Mouse (Mus musculus) intestine, postnatal 0 days (tissue): Measurements from ENCODE around the gene Mrtfb. TPM values are rescaled to one million over a fixed set of nuclear protein-coding genes. Genes with fewer than 3 reads are reported as not detected.

ENCODE experiments used
- ATAC-seq: fragments of 200-750 bp; cut with Nextera tagmentation; 2 replicates; pipeline ENCODE4 v1.8.0; 2017; ENCODE audit warnings: mild to moderate bottlenecking, moderate TSS enrichment, moderate library complexity
- H3K27ac ChIP-seq: fragments of 300-500 bp; sonication (generic); 2 replicates; pipeline ENCODE4 v1.5.1; 2014; ENCODE audit warnings: mild to moderate bottlenecking, low read depth, low read length, moderate library complexity
- H3K27me3 ChIP-seq: fragments of 300-500 bp; sonication (generic); replicated peaks from 2 replicates; pipeline ENCODE4 v1.6.1; 2014; ENCODE audit warnings: low read length, mixed read lengths; ENCODE audit not compliant: control insufficient read depth, insufficient read depth
- H3K36me3 ChIP-seq: fragments of 300-500 bp; sonication (generic); 2 replicates; pipeline ENCODE4 v1.6.1; 2014; ENCODE audit warnings: mild to moderate bottlenecking, moderate library complexity; ENCODE audit not compliant: control insufficient read depth, insufficient read depth
- H3K4me1 ChIP-seq: fragments of 300-500 bp; sonication (generic); replicated peaks from 2 replicates; pipeline ENCODE4 v1.6.1; 2014; ENCODE audit warnings: antibody characterized with exemption, low read length, mixed read lengths; ENCODE audit not compliant: control insufficient read depth, insufficient read depth
- H3K4me2 ChIP-seq: fragments of 300-500 bp; sonication (generic); replicated peaks from 2 replicates; pipeline ENCODE4 v1.6.1; 2014; ENCODE audit warnings: low read depth, mild to moderate bottlenecking, moderate library complexity
- H3K4me3 ChIP-seq: fragments of 300-500 bp; sonication (generic); 2 replicates; pipeline ENCODE4 v1.5.1; 2014; ENCODE audit warnings: low read depth, low read length
- H3K9ac ChIP-seq: fragments of 300-500 bp; sonication (generic); 2 replicates; pipeline ENCODE4 v1.6.1; 2014; ENCODE audit warnings: mild to moderate bottlenecking, low read depth, low read length
- H3K9me3 ChIP-seq: fragments of 300-500 bp; sonication (generic); 2 replicates; pipeline ENCODE4 v1.6.1; 2016; ENCODE audit warnings: mixed run types; ENCODE audit not compliant: control insufficient read depth
- CTCF ChIP-seq: sonication (generic); IDR thresholded peaks from 2 replicates; pipeline ENCODE4 v1.5.1; 2016; ENCODE audit warnings: low read depth, mild to moderate bottlenecking, control low read depth, antibody characterized with exemption, moderate library complexity
- WGBS: fragments of 180-500 bp; shearing (Covaris S2); extraction: QIAGEN DNeasy Blood & Tissue Kit; methylation state at CpG from one replicate; pipeline ENCODE4 v1.1.7; 2014; 5-methylcytosine and 5-hydroxymethylcytosine counted together
- polyA plus RNA-seq: library from polyadenylated mRNA; unstranded; fragments of >200 nt; fragmentation: Nextera tagmentation; extraction: Ambion mirVana; gene quantifications from 2 replicates; pipeline ENCODE4 v1.2.1, GENCODE M21; 2015

Mrtfb gene
- polyA plus RNA-seq, 1 experiment from 2014 or later = 14.2 TPM

- Histone ChIP-seq H3K9ac (no peak overlapping the region), H3K27me3 (no peaks in the 10 kb centered on the region), H3K9me3 (no peaks in the 10 kb centered on the region), H3K4me3 (no peak overlapping the region), H3K4me2 (no peak overlapping the region), H3K4me1 (no peaks in the 10 kb centered on the region), H3K36me3 (peaks cover 30% of the 10 kb centered on the region), H3K27ac (no peak overlapping the region)
- no peak for TF ChIP-seq CTCF
- no peak for ATAC-seq
- 78% methylated on average over 2 of the region's 2 CpGs for WGBS
These were observed 123.6 kb downstream of the Mrtfb start for GRCm38 (mm10) chr16:13379865-13380264.

- ATAC-seq = no peak
- 96% methylated on average over 2 of the region's 2 CpGs for WGBS
- Histone ChIP-seq H3K27me3 (no peaks in the 10 kb centered on the region), H3K4me1 (no peaks in the 10 kb centered on the region), H3K9me3 (no peaks in the 10 kb centered on the region), H3K4me2 (no peak overlapping the region), H3K27ac (no peak overlapping the region), H3K4me3 (no peak overlapping the region), H3K36me3 (peaks cover 48% of the 10 kb centered on the region), H3K9ac (no peak overlapping the region)
- TF ChIP-seq CTCF = no peak
These were observed 125.5 kb downstream of the Mrtfb start for GRCm38 (mm10) chr16:13381771-13382170.

GRCm38 (mm10) chr16:13387306-13387705 lies 131.0 kb downstream of the Mrtfb start:
- Histone ChIP-seq H3K27me3 (no peaks in the 10 kb centered on the region), H3K9me3 (no peaks in the 10 kb centered on the region), H3K4me1 (no peaks in the 10 kb centered on the region), H3K4me2 (no peak overlapping the region), H3K27ac (no peak overlapping the region), H3K4me3 (no peak overlapping the region), H3K9ac (no peak overlapping the region), H3K36me3 (peaks cover 63% of the 10 kb centered on the region)
- WGBS = 84% methylated on average over 4 of the region's 4 CpGs
- ATAC-seq = no peak
- TF ChIP-seq CTCF = no peak

GRCm38 (mm10) chr16:13400375-13400774 lies 144.1 kb downstream of the Mrtfb start:
- WGBS = 37% methylated on average over 2 of the region's 2 CpGs
- H3K4me3 ChIP-seq = no peak overlapping the region
- H3K4me2 ChIP-seq = no peak overlapping the region
- H3K9ac ChIP-seq = no peak overlapping the region
- peaks cover 93% of the 10 kb centered on the region for H3K36me3 ChIP-seq
- no peaks in the 10 kb centered on the region for H3K4me1 ChIP-seq
- H3K9me3 ChIP-seq = no peaks in the 10 kb centered on the region
- TF ChIP-seq CTCF = no peak
- ATAC-seq = 0 out of 2 replicates have a peak, but pooled peaks have one; percentile 19
- no peak overlapping the region for H3K27ac ChIP-seq
- no peaks in the 10 kb centered on the region for H3K27me3 ChIP-seq

GRCm38 (mm10) chr16:13401591-13401990 lies 145.3 kb downstream of the Mrtfb start:
- no peak for TF ChIP-seq CTCF
- H3K36me3 ChIP-seq = peaks cover 94% of the 10 kb centered on the region
- WGBS = 79% methylated on average over 5 of the region's 5 CpGs

GRCm38 (mm10) chr16:13404656-13405055 lies 148.4 kb downstream of the Mrtfb start:
- TF ChIP-seq CTCF = no peak
- peaks cover 89% of the 10 kb centered on the region for H3K36me3 ChIP-seq
- H3K27me3 ChIP-seq = no peaks in the 10 kb centered on the region
- H3K9ac ChIP-seq = no peak overlapping the region
- H3K4me1 ChIP-seq = no peaks in the 10 kb centered on the region
- H3K9me3 ChIP-seq = no peaks in the 10 kb centered on the region
- no peak for ATAC-seq
- H3K4me3 ChIP-seq = no peak overlapping the region
- no peak overlapping the region for H3K27ac ChIP-seq
- no peak overlapping the region for H3K4me2 ChIP-seq
- WGBS = 93% methylated on average over 6 of the region's 6 CpGs

More at GRCm38 (mm10) chr16:13401591-13401990, 145.3 kb downstream of the Mrtfb start:
- no peaks in the 10 kb centered on the region for H3K4me1 ChIP-seq
- H3K9me3 ChIP-seq = no peaks in the 10 kb centered on the region
- no peak overlapping the region for H3K4me2 ChIP-seq
- no peak overlapping the region for H3K4me3 ChIP-seq
- no peak for ATAC-seq
- no peaks in the 10 kb centered on the region for H3K27me3 ChIP-seq
- no peak overlapping the region for H3K9ac ChIP-seq
- H3K27ac ChIP-seq = no peak overlapping the region

- Histone ChIP-seq H3K9me3 (no peaks in the 10 kb centered on the region), H3K36me3 (peaks cover 88% of the 10 kb centered on the region), H3K9ac (no peak overlapping the region), H3K4me3 (no peak overlapping the region), H3K4me2 (no peak overlapping the region), H3K4me1 (no peaks in the 10 kb centered on the region), H3K27me3 (no peaks in the 10 kb centered on the region), H3K27ac (no peak overlapping the region)
- no peak for TF ChIP-seq CTCF
- WGBS = 93% methylated on average over 2 of the region's 2 CpGs
- no peak for ATAC-seq
These were observed 149.1 kb downstream of the Mrtfb start for GRCm38 (mm10) chr16:13405403-13405802.
